Mouse (Mus musculus): ENCODE results near the gene Ciapin1.

Ciapin1 gene

GRCm38 (mm10) chr8:94837662-94838574 is at the start of gene Ciapin1, which contains the start of gene Coq9:
Gene Ciapin1, minus strand, starts transcription at chr8:94838358.
Gene Coq9, plus strand, starts transcription at chr8:94838321.
- peak; percentile 94 to 95 for DNase-seq (ENCODE audit: low spot score in 2 of 2)

- DNase-seq (ENCODE audit: low spot score in 2 of 2), result no peak
Measured at GRCm38 (mm10) chr8:94880742-94881141, 42.6 kb upstream of the Ciapin1 start.

GRCm38 (mm10) chr8:94876820-94877219 is 38.7 kb upstream of the Ciapin1 start:
- DNase-seq (ENCODE audit: low spot score in 2 of 2), result no peak

GRCm38 (mm10) chr8:94876197-94876730 is 38.1 kb upstream of the Ciapin1 start, which contains the start of gene Dok4:
Gene Dok4, minus strand, starts transcription at chr8:94876330.
- peak; percentile 84 to 87 for DNase-seq (ENCODE audit: low spot score in 2 of 2)

DNA sequence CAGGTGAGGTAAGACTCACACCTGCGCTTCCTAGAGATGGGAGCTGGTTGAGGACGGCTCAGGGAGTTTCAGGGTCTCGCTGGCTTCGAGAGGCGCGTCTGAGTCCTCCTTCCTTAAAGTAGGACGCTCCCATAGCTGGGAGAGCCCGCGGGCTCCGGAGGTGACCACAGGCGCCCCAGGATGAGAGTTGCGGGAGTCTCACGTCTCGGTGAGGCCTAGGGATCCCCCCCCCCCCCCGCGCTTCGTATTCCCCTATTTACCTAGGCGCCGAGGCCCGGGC is 37.7 kb upstream of the Ciapin1 start:
- DNase-seq (ENCODE audit: low spot score in 2 of 2), result no peak

DNA sequence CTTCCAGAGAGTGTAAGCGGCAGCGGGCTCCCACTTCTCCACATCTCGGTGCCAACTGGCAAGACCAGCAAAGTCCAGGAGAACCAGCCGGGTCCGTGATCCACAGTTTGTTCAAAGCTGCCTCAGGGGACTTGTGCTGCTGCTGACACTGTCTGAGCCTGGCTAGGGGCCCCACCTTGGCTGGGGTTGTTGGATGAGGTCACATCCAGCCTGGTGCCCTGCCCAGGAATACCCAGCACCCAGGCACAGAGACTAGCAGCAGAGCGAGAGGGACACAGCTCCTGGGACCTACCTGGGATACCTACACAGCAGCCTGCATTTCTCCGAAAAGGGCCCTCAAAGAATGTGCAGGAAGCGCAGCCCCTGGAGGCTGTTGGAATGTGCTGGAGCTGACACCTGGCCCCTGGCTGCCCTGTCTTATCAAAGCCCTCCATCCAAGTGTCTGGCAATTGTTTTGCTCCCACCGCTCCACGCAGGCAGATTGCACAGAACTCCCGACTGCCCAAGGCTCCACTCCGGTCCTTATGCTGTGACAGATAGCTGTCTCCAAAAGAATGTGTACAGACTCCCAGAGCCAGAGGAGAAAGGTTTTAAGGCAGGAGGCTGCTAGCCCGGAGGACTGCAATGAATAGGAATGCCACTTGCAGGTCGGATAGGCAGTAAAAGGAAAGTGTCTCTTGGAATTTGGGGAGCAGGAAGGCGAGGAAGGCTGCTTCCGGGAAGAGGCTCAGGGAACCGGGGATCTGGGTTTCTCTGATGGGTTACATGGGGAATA is 37.1 kb upstream of the Ciapin1 start:
- DNase-seq (ENCODE audit: low spot score in 2 of 2), result peak in 1 of 2 experiments; percentile 30

GRCm38 (mm10) chr8:94874358-94874757 is 36.2 kb upstream of the Ciapin1 start:
- DNase-seq (ENCODE audit: low spot score in 2 of 2), result peak; percentile 69

GRCm38 (mm10) chr8:94872576-94872975 is 34.4 kb upstream of the Ciapin1 start:
- DNase-seq (ENCODE audit: low spot score in 2 of 2), result no peak

DNA sequence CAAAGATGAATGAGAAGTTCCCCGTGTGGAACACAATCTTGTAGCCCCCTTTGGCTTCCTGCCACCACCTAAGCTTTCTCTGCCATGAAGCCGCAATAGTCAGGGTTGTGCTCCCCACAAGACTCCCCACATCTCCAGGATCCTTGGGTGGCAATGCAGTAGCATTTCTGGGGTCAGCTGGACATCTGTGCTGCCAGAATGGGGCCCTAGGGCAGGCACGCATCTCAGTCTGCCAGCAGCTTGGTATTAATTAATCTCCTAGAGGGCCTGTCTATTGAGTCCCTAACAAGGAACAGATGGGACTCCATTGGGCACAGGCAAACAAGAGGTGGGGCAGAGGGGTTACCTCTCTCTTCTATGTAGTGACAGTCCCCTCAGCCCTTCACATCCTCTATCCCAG is 34.0 kb upstream of the Ciapin1 start:
- no peak for DNase-seq (ENCODE audit: low spot score in 2 of 2)

DNA sequence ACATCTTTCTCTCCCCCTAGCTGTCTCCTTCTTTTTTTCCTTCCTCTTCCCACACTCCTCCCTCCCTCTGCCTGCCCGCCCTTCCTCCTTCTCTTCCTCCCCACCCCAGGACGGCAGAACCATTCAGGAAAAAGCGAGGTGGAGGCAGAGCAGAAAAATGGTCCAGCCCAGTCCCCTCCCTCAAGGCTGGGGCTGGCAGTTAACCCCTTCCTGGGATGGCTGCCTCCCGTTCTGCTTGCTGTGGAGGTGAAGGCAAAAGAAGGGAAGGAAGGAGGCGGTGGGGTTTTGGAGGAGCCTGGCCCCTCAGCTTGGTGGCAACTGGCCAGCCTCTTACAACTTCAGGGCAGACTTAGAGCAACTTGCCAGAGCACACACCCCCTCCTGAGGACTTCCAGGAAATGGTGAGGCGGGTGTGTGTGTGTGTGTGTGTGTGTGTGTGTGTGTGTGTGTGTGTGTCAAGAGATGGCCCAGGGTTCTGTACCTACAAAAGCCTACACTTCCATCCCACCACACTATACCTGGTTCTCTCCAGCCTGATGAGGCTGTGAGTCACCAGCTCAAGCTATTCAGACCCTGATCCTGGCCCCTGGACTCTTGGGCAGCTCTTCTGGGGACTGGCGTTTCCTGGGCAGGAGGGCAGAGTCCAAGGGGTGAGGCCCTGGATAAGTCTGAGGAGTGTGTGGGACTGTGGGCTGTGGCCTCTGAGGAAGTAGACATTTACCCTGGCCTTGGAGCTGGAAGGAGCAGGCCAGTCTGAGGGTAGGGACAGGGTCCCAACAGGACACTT is 33.1 kb upstream of the Ciapin1 start:
- DNase-seq (ENCODE audit: low spot score in 2 of 2), result peak; percentile 77 to 81

- no peak for DNase-seq (ENCODE audit: low spot score in 2 of 2)
Measured at GRCm38 (mm10) chr8:94870474-94871107, 32.4 kb upstream of the Ciapin1 start.

GRCm38 (mm10) chr8:94870003-94870402 is 31.8 kb upstream of the Ciapin1 start:
- no peak for DNase-seq (ENCODE audit: low spot score in 2 of 2)

GRCm38 (mm10) chr8:94869146-94869545 is 31.0 kb upstream of the Ciapin1 start:
- DNase-seq (ENCODE audit: low spot score in 2 of 2), result no peak

DNA sequence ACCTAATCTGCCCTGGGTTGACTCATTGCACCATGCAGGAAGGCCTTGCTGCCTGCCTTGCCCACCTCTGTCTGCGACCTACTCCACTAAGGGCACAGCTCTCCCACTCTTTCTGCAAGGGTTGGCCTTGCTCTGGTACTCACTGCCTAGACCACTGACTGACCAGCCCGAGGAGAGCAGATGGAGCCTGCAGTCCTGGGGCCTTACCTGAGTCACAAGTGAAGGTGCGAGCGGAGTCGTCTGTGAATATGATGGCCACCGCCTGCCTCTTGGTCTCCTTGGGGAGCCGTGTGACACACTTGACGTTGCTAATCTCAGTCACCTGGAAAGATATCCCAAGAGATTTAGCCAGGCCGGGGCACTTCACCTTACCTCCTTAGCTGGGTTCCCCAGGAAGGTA is 28.8 kb upstream of the Ciapin1 start:
- no peak for DNase-seq (ENCODE audit: low spot score in 2 of 2)

GRCm38 (mm10) chr8:94865292-94865691 is 27.1 kb upstream of the Ciapin1 start:
- no peak for DNase-seq (ENCODE audit: low spot score in 2 of 2)

GRCm38 (mm10) chr8:94863897-94864673 is 25.9 kb upstream of the Ciapin1 start:
- DNase-seq (ENCODE audit: low spot score in 2 of 2), result no peak

GRCm38 (mm10) chr8:94862487-94863220 is 24.5 kb upstream of the Ciapin1 start:
- no peak for DNase-seq (ENCODE audit: low spot score in 2 of 2)

DNA sequence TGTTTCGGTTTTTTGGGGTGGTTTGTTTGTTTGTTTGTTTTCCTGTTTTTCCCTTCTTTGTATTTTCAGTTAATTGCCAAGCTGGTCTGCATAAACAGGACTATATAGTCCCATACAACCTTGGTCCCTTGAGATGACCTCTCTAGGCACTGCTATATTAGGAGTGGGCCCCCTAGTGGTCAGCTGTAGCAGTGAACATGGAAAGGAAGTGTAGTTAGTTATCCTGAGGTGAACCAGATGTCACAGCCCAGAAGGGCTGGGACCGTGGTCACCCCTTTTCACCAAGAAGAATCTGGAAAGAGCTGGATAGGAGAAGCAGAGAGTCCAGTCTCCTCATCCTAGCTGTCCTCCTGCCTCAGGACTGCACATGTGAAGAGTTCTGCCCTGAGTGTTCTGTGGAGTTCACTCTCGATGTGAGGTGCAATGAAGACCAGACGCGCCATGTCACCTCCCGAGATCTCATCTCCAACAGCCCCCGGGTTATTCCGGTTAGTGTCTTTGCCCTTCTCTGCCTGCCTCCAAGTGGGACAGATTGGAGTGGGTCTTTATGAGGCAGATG is 23.3 kb upstream of the Ciapin1 start:
- DNase-seq (ENCODE audit: low spot score in 2 of 2), result peak in 1 of 2 experiments; percentile 62
